Mouse (Mus musculus): ENCODE results near the gene Sema3f.

The Sema3f gene

DNA sequence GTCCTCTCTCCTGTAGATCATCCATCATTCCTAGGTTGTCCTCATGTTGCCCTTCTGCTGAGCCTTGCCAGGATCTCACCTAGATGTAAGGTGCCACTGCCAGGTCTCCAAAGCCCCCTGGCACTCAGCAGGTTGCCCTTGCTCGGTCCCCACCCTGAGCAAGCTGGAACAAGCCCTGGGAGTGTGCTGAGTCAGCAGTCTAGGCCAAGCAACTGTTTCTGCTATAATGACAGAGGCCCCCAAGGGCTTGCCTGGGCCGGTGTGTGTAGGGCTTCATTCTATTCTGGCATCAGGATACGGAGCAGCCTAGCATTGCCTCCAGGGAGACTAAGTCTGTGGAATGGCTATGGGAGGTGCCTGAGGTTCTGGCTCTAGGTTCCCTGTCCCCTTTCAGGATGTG lies 49.5 kb downstream of the Sema3f start:
- no peak for DNase-seq (ENCODE audit: low spot score in 2 of 2)

DNA sequence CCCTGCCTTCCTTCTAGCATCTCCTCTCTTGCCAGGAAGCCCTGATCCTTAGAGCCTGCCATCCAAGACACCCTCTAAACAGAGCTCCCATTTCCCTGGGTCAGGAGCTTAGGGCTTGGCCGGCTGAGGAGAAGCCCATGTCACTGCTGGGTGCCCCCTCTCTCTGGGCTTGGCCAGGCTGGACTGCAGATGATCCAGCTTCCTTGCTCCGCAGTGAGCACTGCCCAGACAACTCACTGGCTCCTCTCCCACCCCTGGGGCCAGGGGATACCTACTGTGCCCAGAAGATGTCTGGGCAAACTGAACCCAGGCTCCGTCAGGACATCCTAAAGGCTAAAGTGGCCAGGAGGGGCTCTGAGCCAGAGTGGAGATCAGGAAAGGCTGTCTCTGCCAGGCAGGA lies 50.3 kb downstream of the Sema3f start:
- no peak for DNase-seq (ENCODE audit: low spot score in 2 of 2)

DNA sequence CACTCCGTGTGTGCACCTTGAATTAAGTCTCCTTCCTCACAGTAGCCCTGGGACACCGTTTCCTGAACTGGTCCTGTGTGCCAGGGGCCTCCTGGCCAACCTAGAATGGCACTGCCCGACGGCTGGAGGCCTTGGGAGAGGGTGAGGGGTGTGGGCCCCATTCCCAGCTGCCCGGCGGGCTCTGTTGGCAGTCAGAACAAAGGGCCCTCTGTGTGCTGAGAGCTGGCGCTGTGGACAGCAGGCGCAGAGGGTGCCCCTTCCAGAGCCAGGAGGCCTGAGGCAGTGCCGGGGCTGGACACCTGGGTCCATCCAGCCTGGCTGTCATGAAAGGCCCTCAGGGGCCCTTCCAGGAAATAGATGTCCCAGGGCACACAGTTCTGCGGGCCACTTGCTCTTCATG lies 50.7 kb downstream of the Sema3f start:
- DNase-seq (ENCODE audit: low spot score in 2 of 2): no peak

DNA sequence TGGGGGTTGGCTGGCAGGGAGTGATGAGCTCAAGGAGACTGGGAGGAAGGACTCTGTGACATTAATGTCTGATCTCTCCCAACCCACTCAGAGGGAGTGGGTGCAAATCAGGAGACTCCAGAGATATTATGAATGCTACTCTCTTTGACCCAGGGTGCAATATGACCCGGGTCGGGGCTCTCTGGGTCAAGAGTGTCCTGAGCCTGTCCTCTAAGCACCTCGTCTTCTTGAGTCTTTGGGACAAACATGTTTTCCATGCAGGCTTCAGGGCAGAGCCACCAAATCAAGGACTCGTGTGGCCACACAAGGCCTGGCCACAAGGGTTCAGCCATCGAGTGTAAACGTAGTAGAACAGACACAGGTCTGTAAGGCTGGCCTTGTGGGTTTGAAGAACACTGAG lies 52.2 kb downstream of the Sema3f start:
- DNase-seq (ENCODE audit: low spot score in 2 of 2): no peak

DNA sequence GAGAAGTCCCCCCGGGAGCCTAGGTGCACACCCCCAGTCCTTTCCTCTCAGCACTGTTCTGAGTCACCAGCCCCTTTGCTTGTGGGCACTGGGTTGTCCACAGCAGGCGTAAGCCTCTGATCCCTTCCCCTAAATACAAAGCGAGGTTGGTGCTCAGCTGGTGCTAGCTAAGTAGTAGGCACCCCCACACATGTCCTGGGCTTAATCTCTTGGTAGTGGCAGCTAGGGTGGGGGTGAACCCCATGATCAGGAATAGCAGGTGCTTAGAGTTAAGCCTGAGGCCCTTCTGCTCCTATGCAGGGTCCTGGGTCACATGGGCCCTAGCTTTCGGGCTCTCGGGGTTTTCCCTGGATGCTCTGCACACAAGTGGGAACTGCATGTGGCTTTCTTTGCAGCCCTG lies 53.1 kb downstream of the Sema3f start:
- no peak for DNase-seq (ENCODE audit: low spot score in 2 of 2)

DNA sequence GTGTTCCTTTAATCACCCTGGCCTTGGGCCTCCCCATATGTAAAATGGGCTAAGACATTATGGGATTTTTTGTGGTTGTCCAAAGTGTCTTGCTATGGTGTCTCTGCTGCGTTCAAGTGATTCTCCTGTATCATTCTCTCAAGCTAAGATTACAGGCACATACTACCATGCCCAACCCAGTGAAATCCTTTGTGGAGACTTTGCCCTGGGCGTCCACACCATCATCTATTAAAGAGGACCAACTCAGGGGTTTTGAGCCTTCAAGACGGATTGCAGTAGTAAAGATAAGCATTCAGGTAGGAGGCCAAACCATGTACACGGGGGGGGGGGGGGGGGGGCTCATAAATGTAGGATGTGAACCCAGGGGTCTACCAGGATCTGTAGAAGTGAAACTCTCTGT lies 55.7 kb downstream of the Sema3f start:
- DNase-seq (ENCODE audit: low spot score in 2 of 2): no peak

DNA sequence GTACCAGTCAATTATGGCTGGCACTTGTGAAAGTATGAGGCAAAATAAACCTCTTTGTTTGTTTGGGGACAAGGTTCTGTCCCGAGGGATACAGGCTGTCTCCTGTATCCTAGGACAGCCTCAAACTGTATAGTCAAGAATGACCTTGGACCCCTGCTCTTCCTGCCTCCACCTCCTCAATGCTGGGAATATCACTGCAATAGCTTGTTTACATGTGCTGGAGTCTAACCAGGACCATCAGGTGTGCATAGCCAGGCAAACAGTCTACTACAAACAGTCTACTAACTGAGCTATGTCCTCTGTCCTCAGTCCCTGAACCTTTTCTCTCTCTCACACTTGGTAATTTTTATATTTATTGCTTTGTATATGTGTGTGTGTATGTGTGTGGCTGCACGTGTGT lies 56.8 kb downstream of the Sema3f start:
- DNase-seq (ENCODE audit: low spot score in 2 of 2): no peak

DNA sequence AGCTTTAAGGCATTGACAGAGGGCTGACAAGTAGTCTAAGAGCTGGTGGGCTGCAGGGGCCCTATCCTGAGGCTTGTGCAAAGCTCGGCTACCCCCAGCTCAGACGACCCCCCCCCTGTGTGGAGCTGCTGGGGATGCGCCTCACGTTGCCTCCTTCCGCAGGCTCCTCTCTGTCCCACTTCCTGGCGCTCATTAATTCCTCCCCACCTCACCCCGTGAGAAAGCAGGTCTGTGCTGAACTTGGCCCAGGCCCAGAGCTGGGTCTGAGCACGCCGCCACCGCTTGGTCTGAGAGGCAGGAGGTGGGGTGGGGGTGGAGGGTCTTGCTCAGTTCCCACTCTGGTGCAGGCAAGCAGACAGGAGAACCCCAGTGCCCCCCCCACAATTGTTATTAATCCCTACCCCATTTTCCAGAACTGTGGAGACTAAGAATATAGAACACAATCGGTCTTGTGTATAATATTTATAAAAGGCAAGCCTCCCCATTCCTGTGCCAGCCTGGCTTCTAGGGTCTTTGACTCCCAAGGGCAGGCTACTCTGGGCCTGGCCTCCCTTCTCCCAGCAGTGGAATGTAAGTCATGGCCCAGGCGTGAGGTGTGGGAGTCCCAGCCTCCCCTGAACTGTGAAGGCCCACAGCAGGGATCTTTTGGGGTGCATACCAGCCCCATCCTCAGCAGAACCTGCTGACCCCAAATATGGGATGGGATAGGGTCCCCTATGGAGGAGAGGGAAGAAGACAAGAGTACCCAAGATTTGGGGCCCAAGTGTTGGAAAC lies 59.4 kb downstream of the Sema3f start:
- no peak for DNase-seq (ENCODE audit: low spot score in 2 of 2)

DNA sequence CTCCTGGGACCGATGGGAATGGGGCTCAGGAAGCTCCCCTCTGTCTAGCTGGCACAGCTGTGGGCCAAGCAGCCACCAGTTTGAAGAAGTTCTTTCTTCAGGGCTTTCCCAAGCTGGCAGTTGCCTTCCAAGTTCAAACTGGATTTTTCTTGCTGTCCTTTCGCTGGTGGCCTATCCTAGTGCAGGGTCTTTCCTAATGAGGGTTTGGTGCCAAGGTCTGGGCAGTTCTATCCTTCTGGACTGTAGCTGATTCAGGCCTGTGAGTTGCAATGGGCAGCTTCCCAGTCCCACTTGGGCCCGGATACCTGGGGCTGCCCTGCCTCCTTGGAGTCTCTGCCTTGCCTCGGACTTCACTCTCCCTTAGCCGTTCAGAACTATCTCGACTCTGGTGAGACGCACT lies 60.0 kb downstream of the Sema3f start:
- no peak for DNase-seq (ENCODE audit: low spot score in 2 of 2)

DNA sequence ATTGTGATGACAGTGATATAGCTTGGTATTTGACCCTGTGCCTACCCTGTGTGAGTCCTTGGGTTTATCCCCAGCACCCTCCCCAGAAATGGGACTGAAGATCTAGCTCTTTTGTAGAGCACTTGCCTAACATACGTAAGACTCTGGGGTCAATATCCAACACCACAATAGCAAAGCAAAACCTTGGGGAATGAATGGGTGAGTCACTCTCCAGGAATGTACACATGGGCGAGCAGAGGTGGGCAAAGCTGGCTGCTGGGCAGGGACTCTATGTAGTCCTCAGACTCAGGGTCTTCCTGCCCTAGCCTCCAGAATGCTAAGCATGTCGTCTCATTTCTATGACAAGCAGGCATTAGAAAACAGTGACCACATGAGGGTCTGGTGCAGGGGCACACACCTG lies 61.5 kb downstream of the Sema3f start:
- DNase-seq (ENCODE audit: low spot score in 2 of 2): no peak

DNA sequence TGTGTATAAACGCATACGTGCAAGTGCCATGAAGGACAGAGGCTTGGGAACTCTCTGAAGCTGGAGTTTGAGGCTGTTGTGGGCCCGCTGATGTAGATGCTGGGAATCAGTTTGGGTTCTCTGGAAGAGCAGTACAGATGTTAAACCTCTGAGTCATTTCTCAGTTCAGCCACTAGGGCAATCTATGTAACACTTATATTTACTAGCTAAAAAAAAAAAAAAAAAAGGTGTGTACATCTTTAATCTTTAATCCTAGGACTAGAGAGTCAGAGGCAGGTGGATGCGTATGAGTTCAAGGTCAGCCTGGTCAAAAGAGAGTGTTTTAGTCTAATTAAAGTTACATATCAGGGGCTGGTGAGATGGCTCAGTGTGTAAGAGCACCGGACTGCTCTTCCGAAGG lies 63.3 kb downstream of the Sema3f start:
- DNase-seq (ENCODE audit: low spot score in 2 of 2): no peak

DNA sequence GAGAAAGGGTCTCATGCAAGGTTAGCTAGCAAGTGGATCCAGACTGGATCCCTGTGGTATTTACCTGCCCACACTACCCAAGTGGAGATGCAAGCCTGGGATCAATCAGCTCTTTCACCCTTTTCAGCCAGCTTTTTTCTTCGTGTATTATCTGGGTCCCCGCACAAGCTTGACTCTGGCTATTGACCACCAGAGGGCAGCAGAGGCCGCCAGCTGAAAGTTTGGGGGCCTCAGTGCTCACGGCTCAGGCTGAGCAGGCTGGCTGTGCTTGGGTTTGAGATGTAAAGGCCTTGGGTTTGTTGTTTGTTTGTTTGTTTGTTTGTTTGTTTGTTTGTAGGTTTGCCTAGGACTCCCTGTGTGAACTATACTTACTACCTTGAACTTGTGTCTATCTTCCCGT lies 64.7 kb downstream of the Sema3f start:
- DNase-seq (ENCODE audit: low spot score in 2 of 2): peak; percentile 64 to 82

DNA sequence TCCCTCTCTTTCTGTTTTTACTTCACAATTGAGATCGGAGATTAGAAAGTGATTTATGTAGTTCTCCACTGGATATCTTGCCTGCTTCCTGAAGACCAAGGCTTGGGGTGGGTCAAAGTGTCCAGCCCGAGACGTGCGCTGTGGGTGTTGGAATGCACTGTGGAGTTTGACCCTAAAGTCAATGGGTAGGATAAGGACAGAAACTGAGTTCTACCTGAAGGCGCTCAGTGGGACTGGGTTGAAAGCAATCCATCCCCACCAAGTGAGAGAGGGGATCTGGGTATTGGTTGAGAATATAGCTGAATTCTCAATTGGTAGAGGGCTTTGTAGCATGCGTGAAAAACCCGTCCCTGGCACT lies 65.1 kb downstream of the Sema3f start:
- DNase-seq (ENCODE audit: low spot score in 2 of 2): no peak

DNA sequence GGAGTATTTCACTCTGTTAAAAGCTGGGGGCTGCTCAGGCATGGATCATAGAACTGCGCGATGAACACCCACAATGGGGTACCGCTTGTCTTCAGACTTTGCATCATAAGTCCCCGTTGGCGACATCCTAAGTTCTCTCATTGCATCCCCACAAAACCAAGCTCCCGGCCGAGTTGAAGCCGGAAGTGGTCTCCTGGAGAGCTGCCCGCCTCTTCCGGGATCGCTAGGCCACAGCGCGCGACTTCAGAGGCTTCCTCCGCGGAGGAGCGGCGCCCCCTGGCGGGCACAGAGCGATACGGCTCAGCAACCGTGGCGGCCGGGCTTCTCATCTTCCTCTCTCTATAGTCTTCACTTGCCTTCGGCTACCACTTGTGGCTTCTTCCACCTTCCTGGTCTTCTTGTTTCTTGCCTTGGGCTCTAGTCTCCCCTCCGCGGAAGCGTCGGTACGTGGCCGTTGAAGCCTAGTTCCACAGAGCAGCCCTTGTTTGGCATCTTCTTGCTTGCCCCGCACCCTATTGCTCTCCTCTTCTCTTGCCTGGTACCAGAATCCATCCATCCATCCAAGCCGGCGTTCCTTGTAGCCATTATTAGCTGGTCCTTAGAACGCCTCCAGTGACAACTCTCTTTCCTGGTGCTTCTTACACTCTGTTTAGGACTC lies 65.7 kb downstream of the Sema3f start:
- peak; percentile 85 to 94 for DNase-seq (ENCODE audit: low spot score in 2 of 2)

DNA sequence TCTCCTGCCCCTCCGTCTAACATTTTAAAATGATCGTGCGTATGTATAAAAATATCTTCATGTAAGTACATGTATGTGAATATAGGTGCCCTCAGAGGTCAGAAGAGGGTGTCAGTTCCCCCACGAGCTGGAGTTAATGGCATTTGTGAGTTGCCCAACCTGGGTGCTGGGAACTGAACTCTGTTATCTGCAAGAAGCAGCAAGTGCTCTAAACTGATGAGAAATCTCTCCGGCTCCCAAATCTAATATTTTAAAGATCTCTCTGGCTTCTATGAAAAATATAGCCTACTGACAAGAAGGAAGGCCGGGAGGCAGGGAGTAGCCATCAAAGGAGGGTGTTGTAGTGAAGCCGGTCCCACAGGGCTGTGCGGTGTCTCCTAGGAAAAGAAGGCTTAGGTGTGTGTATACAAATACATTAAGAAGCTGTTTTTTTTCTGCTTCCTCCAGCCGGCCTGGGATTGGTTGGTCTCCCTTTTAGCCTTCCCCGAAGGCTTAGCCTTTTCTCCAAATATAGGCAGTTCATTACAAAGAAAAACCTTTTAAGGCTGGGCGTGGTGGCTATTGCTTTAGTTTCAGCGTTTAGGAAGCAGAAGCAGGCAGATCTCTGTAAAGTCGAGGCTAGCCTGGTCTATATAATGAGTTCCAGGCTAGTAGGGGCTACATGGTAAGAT lies 66.6 kb downstream of the Sema3f start:
- no peak for DNase-seq (ENCODE audit: low spot score in 2 of 2)

DNA sequence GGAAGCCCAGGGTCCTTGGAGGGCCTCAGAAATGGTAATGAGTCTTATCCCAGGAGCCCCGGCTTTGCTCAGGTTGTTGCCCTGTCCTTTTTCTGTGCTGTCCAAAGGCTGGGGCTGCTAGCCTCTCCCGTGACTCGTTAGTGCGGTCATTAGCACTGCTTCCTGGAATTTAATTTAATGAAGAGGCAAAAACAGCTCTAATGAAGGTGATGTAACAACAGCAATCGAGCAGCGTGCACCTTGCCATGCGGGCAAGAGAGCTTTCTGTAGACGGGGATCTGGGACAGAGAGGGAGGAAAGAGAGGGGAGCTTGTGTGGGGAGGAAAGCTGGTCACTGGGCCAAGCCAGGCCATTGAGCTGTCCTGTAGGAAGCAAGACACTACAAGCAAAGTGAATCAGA lies 68.6 kb downstream of the Sema3f start:
- DNase-seq (ENCODE audit: low spot score in 2 of 2): no peak

DNA sequence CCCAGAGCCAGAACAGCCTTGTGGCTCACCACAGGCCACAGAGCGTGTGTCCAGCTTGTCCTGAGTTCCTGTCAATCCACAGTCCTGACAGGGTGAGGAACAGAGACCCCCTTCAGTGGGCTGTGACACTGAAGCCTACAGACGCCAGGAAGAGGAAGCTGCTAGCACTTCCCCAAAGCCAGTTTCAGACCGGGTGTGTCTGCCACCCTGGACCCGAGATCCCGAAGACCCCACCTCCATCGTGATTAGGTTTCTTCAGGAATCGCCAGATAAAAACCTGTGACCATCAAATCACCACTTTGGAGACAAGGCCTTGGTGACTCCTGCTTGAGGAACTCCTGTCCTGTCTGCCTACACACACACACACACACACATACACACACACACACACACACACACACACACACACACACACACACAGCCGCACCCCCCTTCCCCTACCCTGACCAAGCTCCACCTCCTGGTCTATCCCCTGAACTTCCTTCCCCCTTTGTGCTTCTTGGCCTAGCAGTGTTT lies 70.0 kb downstream of the Sema3f start:
- no peak for DNase-seq (ENCODE audit: low spot score in 2 of 2)

DNA sequence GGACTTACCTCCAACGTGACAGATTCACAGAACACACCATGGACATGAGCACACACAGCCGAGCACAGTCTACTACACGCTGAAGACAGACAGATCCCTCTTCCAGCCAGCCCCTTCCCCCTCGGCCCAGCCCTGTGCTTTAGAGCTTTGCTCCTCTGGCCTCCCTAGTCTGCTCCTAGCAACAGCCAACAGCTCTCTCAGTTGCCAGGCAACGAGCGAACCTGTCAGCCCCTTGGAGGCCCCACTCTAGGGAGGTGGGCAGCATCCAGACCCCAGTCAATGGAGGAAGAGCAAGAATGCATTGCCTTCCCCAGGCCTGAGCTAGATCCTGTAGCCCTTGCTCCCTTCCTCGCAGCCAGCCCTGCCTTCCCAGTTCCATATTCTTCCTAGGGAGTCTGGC lies 73.2 kb downstream of the Sema3f start:
- DNase-seq (ENCODE audit: low spot score in 2 of 2): no peak

DNA sequence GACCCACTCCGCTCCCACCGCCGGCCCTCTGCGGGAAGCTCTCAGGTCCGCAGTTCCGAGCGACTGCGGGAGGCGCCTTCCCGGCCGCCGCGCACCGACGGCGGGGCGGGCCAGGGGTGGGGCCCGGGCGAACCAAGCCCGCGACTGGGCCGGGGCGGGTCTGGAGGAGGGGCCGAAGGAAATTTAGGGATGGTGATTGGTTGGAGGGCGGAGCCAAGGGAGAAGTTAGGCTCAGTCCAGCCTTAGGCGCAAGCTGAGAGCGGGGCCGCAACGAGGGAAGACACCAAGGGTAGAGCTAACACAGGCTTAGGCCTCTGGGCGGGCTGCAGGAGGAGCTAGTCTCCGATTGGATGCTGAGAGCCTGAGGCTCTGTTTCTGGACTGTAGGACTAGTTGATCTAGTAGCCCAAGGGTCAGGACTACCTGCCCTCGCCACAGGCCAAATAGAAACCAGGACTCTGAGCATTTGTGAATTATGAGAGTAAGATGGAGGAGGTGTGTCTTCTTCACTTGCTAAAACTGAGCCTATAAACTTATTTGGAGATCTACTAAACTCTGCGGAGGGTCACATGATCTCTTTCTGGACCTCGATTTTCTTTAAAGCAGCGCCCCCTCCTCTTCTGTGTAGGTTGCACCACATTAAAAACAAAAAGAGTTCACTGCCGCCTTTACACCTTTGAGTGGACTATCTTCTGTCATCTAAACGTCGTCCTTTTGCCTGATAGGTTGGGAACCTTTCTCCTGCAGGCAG lies 74.8 kb downstream of the Sema3f start, which contains the start of gene Gnai2:
Gene Gnai2, minus strand, starts transcription at position 89 of the 750 bp plus-strand sequence.
- peak; percentile 95 to 96 for DNase-seq (ENCODE audit: low spot score in 2 of 2)

DNA sequence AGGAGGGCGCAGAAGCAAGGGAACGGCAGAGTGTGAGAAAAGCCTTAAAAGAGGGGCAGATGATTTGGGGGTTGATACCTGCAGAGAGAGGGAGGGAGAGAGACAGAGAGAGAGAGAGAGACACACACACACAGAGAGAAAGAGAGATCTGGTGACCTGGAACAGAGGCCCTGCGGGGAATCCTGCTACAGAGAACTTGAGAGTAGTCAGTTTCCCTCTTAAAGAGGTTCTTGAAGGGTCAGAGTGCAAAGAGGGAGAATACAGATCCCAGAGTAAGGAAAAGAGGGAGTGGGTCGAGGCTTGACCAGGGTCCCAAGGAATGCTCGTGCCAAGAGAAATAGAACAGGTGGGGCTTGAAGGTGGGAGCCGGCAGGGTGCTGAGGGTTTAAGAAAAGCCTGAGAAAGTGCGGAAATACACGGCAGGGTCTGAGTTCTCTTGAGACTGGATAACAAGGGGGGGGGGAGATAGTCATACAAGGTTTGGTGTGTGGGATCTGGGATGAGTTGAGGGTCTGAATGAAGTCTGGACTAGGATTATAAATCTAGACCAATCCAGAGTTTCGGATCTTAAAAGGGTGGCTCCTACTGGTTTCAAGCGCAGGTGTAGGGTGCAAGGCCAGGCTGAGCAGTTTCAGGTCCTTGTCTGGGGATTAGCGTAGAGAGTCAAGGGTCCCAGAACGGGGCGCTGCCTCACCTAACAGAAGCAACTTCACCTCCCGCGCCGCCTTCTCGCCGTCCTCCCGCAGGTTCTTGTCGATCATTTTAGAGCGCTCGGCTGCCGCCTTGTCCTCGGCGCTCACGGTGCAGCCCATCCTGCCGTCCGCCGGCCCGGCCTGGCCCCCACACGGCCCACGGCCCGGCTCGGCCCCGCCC lies 75.6 kb downstream of the Sema3f start:
- DNase-seq (ENCODE audit: low spot score in 2 of 2): no peak

Measured in urinary bladder, postnatal 4 days (tissue).